Mouse (Mus musculus) intestine, embryonic 14.5 days (tissue): ENCODE results near the gene Nudcd3. TPM values are rescaled to one million over a fixed set of nuclear protein-coding genes. Genes with fewer than 3 reads are reported as not detected.

Source experiments
- ATAC-seq: fragments of 200-750 bp; cut with Nextera tagmentation; replicated peaks from 2 replicates; pipeline ENCODE4 v1.8.0; 2017; ENCODE audit warnings: low read depth, moderate number of reproducible peaks, moderate TSS enrichment, moderate library complexity; ENCODE audit not compliant: low FRiP score, low TSS enrichment
- DNase-seq: peaks from one replicate; pipeline ENCODE4 v3.0.0-alpha.2; 2018; ENCODE audit warnings: low spot score
- H3K27ac ChIP-seq: fragments of 300-500 bp; sonication (generic); 2 replicates; pipeline ENCODE4 v1.5.1; 2014; ENCODE audit warnings: low read depth, mild to moderate bottlenecking, control low read depth
- H3K27me3 ChIP-seq: fragments of 300-500 bp; sonication (generic); replicated peaks from 2 replicates; pipeline ENCODE4 v1.6.1; 2014; ENCODE audit warnings: low read length, control low read depth; ENCODE audit not compliant: control insufficient read depth, insufficient read depth
- H3K36me3 ChIP-seq: fragments of 300-500 bp; sonication (generic); 2 replicates; pipeline ENCODE4 v1.6.1; 2014; ENCODE audit warnings: low read length, control low read depth; ENCODE audit not compliant: control insufficient read depth, insufficient read depth
- H3K4me1 ChIP-seq: fragments of 300-500 bp; sonication (generic); replicated peaks from 2 replicates; pipeline ENCODE4 v1.6.1; 2014; ENCODE audit warnings: low read length, control low read depth, mixed read lengths; ENCODE audit not compliant: control insufficient read depth, insufficient read depth
- H3K4me2 ChIP-seq: fragments of 300-500 bp; sonication (generic); 2 replicates; pipeline ENCODE4 v1.6.1; 2014; ENCODE audit warnings: low read length
- H3K4me3 ChIP-seq: fragments of 300-500 bp; sonication (generic); 2 replicates; pipeline ENCODE4 v1.5.1; 2014; ENCODE audit warnings: low read depth, low read length, control low read depth, mixed read lengths
- H3K9ac ChIP-seq: fragments of 300-500 bp; sonication (generic); 2 replicates; pipeline ENCODE4 v1.6.1; 2014; ENCODE audit warnings: mild to moderate bottlenecking, low read length
- H3K9me3 ChIP-seq: fragments of 300-500 bp; sonication (generic); 2 replicates; pipeline ENCODE4 v1.6.1; 2016; ENCODE audit warnings: low read length, control low read depth; ENCODE audit not compliant: control insufficient read depth
- WGBS: fragments of 180-500 bp; shearing (Covaris S2); extraction: QIAGEN DNeasy Blood & Tissue Kit; methylation state at CpG from one replicate; pipeline ENCODE4 v1.1.7; 2014; 5-methylcytosine and 5-hydroxymethylcytosine counted together
- polyA plus RNA-seq: library from polyadenylated mRNA; unstranded; fragments of >200 nt; fragmentation: Nextera tagmentation; extraction: Ambion mirVana; gene quantifications from 2 replicates; pipeline ENCODE4 v1.2.1, GENCODE M21; 2014

The Nudcd3 gene
- polyA plus RNA-seq, 1 experiment from 2014 or later = 37.8 TPM

DNA sequence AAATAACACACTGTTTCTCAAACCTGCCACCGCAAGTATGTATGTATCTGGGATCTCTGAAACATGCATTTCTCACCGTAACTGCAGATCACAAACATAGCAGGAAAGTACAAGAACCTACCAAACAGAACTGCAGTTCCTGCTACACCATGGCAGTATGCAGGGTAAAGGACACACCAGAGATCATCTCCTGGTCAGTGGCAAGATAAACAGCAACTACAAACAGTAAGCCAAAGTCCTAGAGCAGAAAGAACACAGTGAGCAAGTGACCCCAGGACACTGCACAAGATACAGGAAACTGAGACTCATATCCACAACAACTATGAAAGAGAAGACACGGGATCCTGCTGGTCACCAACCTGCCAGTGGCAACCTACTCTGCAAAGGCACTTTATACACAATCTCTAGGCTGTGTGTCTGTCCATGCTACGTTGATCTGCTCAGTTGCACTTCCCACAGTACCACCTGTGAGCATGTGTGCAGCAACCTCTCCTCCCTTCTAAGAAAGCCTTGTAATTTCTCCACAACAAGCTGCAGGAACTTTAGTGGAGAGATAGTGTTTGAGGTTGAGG is 40.4 kb downstream of the Nudcd3 start:
- H3K27ac ChIP-seq = no peak overlapping the region
- H3K9me3 ChIP-seq = no peaks in the 10 kb centered on the region
- WGBS = 89% methylated on average over 4 of the region's 4 CpGs
- no peak overlapping the region for H3K4me3 ChIP-seq
- H3K27me3 ChIP-seq = no peaks in the 10 kb centered on the region
- H3K4me1 ChIP-seq = peaks cover under 1% of the 10 kb centered on the region; the same call in 1 of the 2 replicates
- no peak for DNase-seq
- ATAC-seq = no peak
- H3K9ac ChIP-seq = no peak overlapping the region
- H3K4me2 ChIP-seq = no peak overlapping the region
- no peaks in the 10 kb centered on the region for H3K36me3 ChIP-seq

DNA sequence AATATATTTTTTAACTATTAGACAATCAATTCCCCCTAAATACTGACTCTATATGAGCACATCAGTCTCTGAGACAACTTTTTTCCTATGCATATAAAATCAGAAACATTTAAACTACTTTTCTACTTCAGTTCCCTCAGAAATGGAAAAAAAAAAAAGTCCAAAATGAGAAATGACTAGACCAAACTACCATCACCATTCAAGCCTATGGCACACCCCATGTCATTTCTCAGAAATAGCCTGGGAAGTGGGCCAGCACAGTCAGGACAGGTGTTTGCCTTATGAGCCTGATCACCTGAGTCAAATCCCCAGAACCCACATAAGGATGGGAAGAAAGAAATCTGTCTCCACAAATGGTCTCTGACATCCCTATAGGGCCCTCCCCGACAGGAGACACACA is 41.7 kb downstream of the Nudcd3 start:
- no peaks in the 10 kb centered on the region for H3K36me3 ChIP-seq
- H3K4me2 ChIP-seq = no peak overlapping the region
- WGBS = 96% methylated on average over 1 of the region's 1 CpGs
- no peaks in the 10 kb centered on the region for H3K27me3 ChIP-seq
- H3K9me3 ChIP-seq = no peaks in the 10 kb centered on the region
- no peak overlapping the region for H3K9ac ChIP-seq
- no peak for DNase-seq
- ATAC-seq = no peak
- no peak overlapping the region for H3K4me3 ChIP-seq
- no peak overlapping the region for H3K27ac ChIP-seq
- H3K4me1 ChIP-seq = peaks cover 11% of the 10 kb centered on the region; the same call in 1 of the 2 replicates

DNA sequence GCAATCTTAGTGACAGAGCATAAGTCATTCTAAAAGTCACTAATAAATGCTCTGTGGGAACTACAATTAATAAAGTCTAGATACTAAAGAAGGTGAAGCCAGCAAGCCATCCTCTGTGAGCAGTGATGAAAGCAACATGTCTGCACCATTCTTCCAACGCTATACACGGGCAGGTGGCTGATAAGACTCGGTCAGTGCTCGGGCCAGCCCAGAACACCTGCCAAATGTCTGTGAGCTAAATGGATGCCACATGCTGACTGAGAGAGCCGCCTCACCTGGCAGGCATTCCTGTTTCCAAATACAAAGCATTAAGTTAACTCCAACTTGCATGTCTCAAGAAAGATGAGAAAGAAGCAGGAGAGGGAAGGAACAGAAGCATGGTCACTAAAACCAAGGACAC is 43.1 kb downstream of the Nudcd3 start:
- no peak overlapping the region for H3K9ac ChIP-seq
- 82% methylated on average over 5 of the region's 5 CpGs for WGBS
- DNase-seq = no peak
- no peaks in the 10 kb centered on the region for H3K9me3 ChIP-seq
- H3K36me3 ChIP-seq = no peaks in the 10 kb centered on the region
- no peaks in the 10 kb centered on the region for H3K27me3 ChIP-seq
- peaks cover 11% of the 10 kb centered on the region; the same call in 1 of the 2 replicates for H3K4me1 ChIP-seq
- H3K4me2 ChIP-seq = no peak overlapping the region
- H3K27ac ChIP-seq = no peak overlapping the region
- no peak for ATAC-seq
- no peak overlapping the region for H3K4me3 ChIP-seq

DNA sequence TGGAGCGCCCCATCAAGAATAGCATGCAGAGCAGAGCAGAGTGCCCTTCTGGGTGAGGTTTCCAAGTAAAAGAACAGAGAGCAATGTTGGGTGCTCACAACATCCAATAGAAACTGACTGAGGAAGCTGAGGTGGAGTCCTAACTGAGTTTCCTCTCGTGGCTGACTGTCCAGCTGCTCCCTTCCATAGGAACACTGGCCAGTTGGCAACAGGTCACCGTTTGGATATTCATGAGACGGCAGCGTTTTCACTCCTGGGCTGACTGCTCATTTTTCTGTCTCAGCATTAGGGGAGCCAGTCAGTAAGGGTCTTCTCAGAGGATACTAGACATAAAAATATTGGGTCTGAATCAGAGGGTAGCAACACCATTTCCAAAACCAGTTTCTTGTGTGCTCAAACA is 43.6 kb downstream of the Nudcd3 start:
- Histone ChIP-seq H3K36me3 (no peaks in the 10 kb centered on the region), H3K4me2 (no peak overlapping the region), H3K9me3 (no peaks in the 10 kb centered on the region), H3K4me1 (peaks cover 11% of the 10 kb centered on the region; the same call in 1 of the 2 replicates), H3K4me3 (no peak overlapping the region), H3K27ac (no peak overlapping the region), H3K27me3 (no peaks in the 10 kb centered on the region), H3K9ac (no peak overlapping the region)
- WGBS = 83% methylated on average over 5 of the region's 5 CpGs
- ATAC-seq (no peak), DNase-seq (no peak)

DNA sequence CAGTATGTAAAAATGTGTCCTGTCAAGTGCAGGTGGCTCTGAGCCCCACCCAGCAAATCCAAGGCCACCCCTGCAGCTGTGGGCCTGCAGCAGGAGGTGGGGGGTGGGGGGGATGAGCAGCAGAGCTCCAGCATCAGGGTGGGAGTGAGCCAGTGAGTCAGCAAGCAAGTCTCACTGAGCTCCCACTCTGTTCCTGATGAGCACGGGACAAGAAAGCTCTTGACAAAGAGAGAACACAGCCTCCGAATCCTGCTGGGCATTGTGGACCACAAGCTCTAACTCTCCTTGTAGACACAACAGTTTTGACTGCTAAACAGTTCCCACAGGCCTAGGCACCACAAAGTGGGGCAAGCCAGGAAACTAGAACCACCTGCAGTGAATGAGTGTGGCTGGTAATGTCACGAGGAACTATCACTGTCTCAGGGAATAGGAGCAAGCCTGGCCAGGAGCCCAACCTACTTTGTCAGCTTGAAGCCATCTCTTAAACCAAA is 46.0 kb downstream of the Nudcd3 start:
- H3K9me3 ChIP-seq = no peaks in the 10 kb centered on the region
- H3K4me1 ChIP-seq = peaks cover 11% of the 10 kb centered on the region; the same call in 1 of the 2 replicates
- no peak overlapping the region for H3K9ac ChIP-seq
- DNase-seq (no peak), ATAC-seq (0 out of 2 replicates have a peak, but pooled peaks have one; percentile 23)
- no peak overlapping the region for H3K4me3 ChIP-seq
- peaks cover 6% of the 10 kb centered on the region for H3K36me3 ChIP-seq
- H3K27me3 ChIP-seq = no peaks in the 10 kb centered on the region
- H3K4me2 ChIP-seq = no peak overlapping the region
- 0 out of 2 replicates have a peak overlapping the region, but pooled peaks have one; percentile 2 for H3K27ac ChIP-seq
- WGBS = 63% methylated on average over 3 of the region's 3 CpGs

DNA sequence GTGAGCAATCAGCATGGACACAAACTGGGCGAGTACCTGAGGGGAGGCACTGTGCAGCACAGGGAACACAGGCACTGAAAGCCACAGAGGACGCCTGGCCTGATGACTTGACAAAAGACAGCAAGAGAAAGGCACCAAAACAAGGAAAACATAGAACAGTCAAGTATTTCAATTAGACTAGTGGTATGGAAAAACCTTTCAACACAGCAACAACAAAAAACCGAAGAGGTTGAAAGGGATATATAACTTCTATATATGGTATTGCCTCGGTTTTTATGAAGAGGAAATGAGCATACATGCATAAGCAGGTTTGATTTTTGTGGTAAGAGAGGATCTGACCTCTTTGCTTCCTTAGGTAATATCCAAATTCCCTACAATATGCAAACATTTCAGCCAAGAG is 47.4 kb downstream of the Nudcd3 start:
- H3K4me2 ChIP-seq = no peak overlapping the region
- no peak overlapping the region for H3K27ac ChIP-seq
- H3K9me3 ChIP-seq = no peaks in the 10 kb centered on the region
- no peak overlapping the region for H3K9ac ChIP-seq
- H3K4me1 ChIP-seq = peaks cover 11% of the 10 kb centered on the region; the same call in 1 of the 2 replicates
- no peak for ATAC-seq
- peaks cover 14% of the 10 kb centered on the region for H3K36me3 ChIP-seq
- H3K27me3 ChIP-seq = no peaks in the 10 kb centered on the region
- no peak for DNase-seq
- H3K4me3 ChIP-seq = no peak overlapping the region
- WGBS = 89% methylated on average over 4 of the region's 4 CpGs

DNA sequence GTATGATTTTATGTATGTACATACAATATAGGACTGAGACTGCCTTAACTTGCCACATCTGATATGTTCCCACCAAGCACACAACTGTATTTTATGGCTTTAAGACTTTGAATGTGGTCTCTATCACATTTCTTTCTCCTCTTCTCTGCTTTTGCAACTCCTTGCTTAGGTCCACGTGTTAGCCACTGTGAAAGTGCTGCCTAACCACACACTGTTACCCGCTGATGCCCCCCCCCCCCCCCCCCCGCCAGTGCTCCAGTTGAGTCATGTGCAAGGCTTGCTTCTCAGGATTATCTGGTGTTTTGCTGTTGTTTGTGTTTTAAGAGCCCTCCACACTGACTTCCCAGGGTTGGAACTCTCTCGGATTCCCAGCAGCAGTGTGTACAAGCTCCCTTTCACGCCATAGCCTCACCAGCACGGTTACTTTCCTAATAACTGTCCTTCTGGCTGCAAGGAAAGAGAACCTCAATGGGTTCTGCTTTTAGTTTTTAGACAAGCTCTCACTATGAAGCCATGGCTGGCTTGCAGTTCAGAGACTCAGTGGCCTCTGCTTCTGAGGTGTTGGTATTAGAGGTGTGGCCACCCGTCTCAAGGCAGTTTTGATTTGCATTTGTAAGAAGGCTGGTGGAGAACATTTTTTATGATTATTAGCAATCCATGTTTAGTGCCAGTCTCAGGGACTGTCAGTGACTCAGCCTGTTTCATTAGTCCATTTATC is 61.8 kb downstream of the Nudcd3 start:
- ATAC-seq (no peak), DNase-seq (no peak)
- Histone ChIP-seq H3K9me3 (no peaks in the 10 kb centered on the region), H3K4me2 (no peak overlapping the region), H3K27me3 (no peaks in the 10 kb centered on the region), H3K4me1 (no peaks in the 10 kb centered on the region), H3K4me3 (no peak overlapping the region), H3K27ac (no peak overlapping the region), H3K9ac (no peak overlapping the region), H3K36me3 (peaks cover 8% of the 10 kb centered on the region; the same call in 1 of the 2 replicates)
- WGBS = 80% methylated on average over 7 of the region's 7 CpGs

DNA sequence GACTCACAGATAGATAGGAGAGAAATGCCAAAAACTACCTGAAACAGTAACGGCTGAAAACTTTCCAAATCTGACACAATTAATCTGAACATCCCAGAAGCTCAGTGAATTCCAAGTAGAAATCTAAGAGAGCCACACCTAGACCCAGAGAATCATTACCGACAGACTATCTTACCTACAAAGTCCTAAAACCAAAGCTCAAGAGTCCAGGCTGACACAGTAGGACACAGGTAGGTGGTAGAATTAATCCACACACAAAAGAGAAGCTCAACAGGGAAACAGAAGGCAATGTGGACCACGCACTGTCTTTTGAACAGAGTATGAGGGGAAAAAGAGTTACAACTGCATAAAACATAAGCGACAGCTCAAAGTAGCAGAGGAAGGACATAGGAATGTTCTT is 67.3 kb downstream of the Nudcd3 start:
- no peak overlapping the region for H3K9ac ChIP-seq
- ATAC-seq (no peak), DNase-seq (no peak)
- H3K4me2 ChIP-seq = no peak overlapping the region
- H3K4me1 ChIP-seq = no peaks in the 10 kb centered on the region
- H3K4me3 ChIP-seq = no peak overlapping the region
- no peak overlapping the region for H3K27ac ChIP-seq
- H3K9me3 ChIP-seq = no peaks in the 10 kb centered on the region
- no peaks in the 10 kb centered on the region for H3K27me3 ChIP-seq
- 93% methylated on average over 4 of the region's 4 CpGs for WGBS
- H3K36me3 ChIP-seq = no peaks in the 10 kb centered on the region
